Mouse (Mus musculus): ENCODE measurements around the gene Cplx2.

DNA sequence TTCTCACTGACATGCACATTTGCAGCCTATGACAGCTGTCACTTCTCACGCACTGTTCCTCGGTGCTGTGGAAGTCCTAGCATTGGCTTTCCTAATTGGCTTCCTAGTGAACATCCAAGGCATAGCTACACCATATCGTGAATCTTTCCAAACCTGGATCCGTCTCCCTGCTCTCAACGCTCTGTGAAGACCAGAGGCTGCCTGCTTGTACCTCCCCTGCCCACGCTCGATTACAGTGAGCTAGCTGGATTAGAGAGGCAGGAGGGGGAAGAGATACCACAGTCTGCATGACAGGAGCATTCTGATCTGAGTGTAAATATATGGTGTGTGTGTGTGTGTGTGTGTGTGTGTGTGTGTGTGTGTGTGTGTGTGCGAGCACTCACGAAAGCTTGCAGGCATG, 3.0 kb upstream of the Cplx2 start:
- TF ChIP-seq GATA1 (IDR thresholded peaks at IDR 0.05; ENCODE audit: low read length) (no peak), TAL1 (IDR thresholded peaks at IDR 0.05; ENCODE audit: low read length) (no peak)

Measured in erythroblast, embryonic 14.5 days (primary cell).